Mouse (Mus musculus): ENCODE results near the gene Ptges.
"Not testable (repeated sequence)": the region's sequence is repeated elsewhere in the genome, so short reads cannot be mapped to it uniquely, and the experiment has no call there.

Gene Ptges

GRCm38 (mm10) chr2:30928893-30929482, 675 bp downstream of the Ptges start:
- peak; percentile 94 for DNase-seq (ENCODE audit: extremely low read depth, low read depth)

- DNase-seq (ENCODE audit: extremely low read depth, low read depth), result peak; percentile 71
These were observed 1.6 kb downstream of the Ptges start for GRCm38 (mm10) chr2:30927844-30928628.

- no peak for DNase-seq (ENCODE audit: extremely low read depth, low read depth)
These were observed 2.4 kb downstream of the Ptges start for GRCm38 (mm10) chr2:30927151-30927781.

GRCm38 (mm10) chr2:30926381-30926780, 3.3 kb downstream of the Ptges start:
- no peak for DNase-seq (ENCODE audit: extremely low read depth, low read depth)

GRCm38 (mm10) chr2:30925181-30925580, 4.5 kb downstream of the Ptges start:
- no peak for DNase-seq (ENCODE audit: extremely low read depth, low read depth)

GRCm38 (mm10) chr2:30923099-30923498, 6.6 kb downstream of the Ptges start:
- DNase-seq (ENCODE audit: extremely low read depth, low read depth), result no peak

- DNase-seq (ENCODE audit: extremely low read depth, low read depth), result no peak
These were observed 9.4 kb downstream of the Ptges start for GRCm38 (mm10) chr2:30920216-30920615.

GRCm38 (mm10) chr2:30918780-30919329, 10.8 kb downstream of the Ptges start:
- no peak for DNase-seq (ENCODE audit: extremely low read depth, low read depth)

- no peak for DNase-seq (ENCODE audit: extremely low read depth, low read depth)
These were observed 11.5 kb downstream of the Ptges start for GRCm38 (mm10) chr2:30918126-30918525.

GRCm38 (mm10) chr2:30917649-30918048, 12.0 kb downstream of the Ptges start:
- DNase-seq (ENCODE audit: extremely low read depth, low read depth), result no peak

- not testable (repeated sequence) for DNase-seq (ENCODE audit: extremely low read depth, low read depth)
These were observed 13.7 kb downstream of the Ptges start for GRCm38 (mm10) chr2:30915933-30916332.

GRCm38 (mm10) chr2:30915376-30915775, 14.3 kb downstream of the Ptges start:
- no peak for DNase-seq (ENCODE audit: extremely low read depth, low read depth)

- no peak for DNase-seq (ENCODE audit: extremely low read depth, low read depth)
These were observed 14.8 kb downstream of the Ptges start for GRCm38 (mm10) chr2:30914836-30915235.

- no peak for DNase-seq (ENCODE audit: extremely low read depth, low read depth)
These were observed 16.6 kb downstream of the Ptges start for GRCm38 (mm10) chr2:30913022-30913421.

GRCm38 (mm10) chr2:30912291-30912773, 17.3 kb downstream of the Ptges start:
- no peak for DNase-seq (ENCODE audit: extremely low read depth, low read depth)

GRCm38 (mm10) chr2:30906641-30907040, 23.0 kb downstream of the Ptges start:
- DNase-seq (ENCODE audit: extremely low read depth, low read depth), result no peak

- no peak for DNase-seq (ENCODE audit: extremely low read depth, low read depth)
These were observed 23.8 kb downstream of the Ptges start for GRCm38 (mm10) chr2:30905906-30906305.

- no peak for DNase-seq (ENCODE audit: extremely low read depth, low read depth)
These were observed 24.7 kb downstream of the Ptges start for GRCm38 (mm10) chr2:30904991-30905390.

GRCm38 (mm10) chr2:30904231-30904630, 25.4 kb downstream of the Ptges start:
- DNase-seq (ENCODE audit: extremely low read depth, low read depth), result no peak

- no peak for DNase-seq (ENCODE audit: extremely low read depth, low read depth)
These were observed 26.6 kb downstream of the Ptges start for GRCm38 (mm10) chr2:30902726-30903722.

- DNase-seq (ENCODE audit: extremely low read depth, low read depth), result no peak
These were observed 27.4 kb downstream of the Ptges start for GRCm38 (mm10) chr2:30902256-30902655.

All from MEL-GATA-1-ER (cell line).